Mouse (Mus musculus) megakaryocyte, adult 5-6 weeks (primary cell): ENCODE data around the gene Gm21477. TPM values are rescaled to one million over a fixed set of nuclear protein-coding genes. Genes with fewer than 3 reads are reported as not detected.
"Not testable (repeated sequence)": the region's sequence is repeated elsewhere in the genome, so short reads cannot be mapped to it uniquely, and the experiment has no call there.

Source experiments
- ATAC-seq: 2 replicates; pipeline ENCODE4 v1.8.0; 2016; ENCODE audit warnings: mild to moderate bottlenecking, inconsistent platforms; ENCODE audit not compliant: poor library complexity, severe bottlenecking
- total RNA-seq, 2 experiments: library from RNA; stranded (forward) in 1 of 2; stranded (reverse) in 1 of 2; fragments of 153-499, 151-499 nt in 1 of 2; fragments of 221-1000, 200-1000 nt in 1 of 2; gene quantifications; 2 replicates each; pipeline versions ENCODE4 v1.2.3 to v1.2.4; 2015 to 2017

The Gm21477 gene
- total RNA-seq (2015) = not detected in 2 replicates
- total RNA-seq (2017) = not detected in 2 replicates

- not testable (repeated sequence) for ATAC-seq
Measured at GRCm38 (mm10) chrY:87116521-87116920, at the start of gene Gm21477. Gm21477 (plus strand) TSS chrY:87116821.
